Mouse (Mus musculus): ENCODE results near the gene Glrx. TPM values are rescaled to one million over a fixed set of nuclear protein-coding genes. Genes with fewer than 3 reads are reported as not detected.
A peak's percentile ranks its signal among the peaks of the same experiment; 100 is the strongest.
"Not testable (repeated sequence)": the region's sequence is repeated elsewhere in the genome, so short reads cannot be mapped to it uniquely, and the experiment has no call there.

The Glrx gene
- polyA plus RNA-seq, 1 experiment from 2014 or later = 131 TPM

DNA sequence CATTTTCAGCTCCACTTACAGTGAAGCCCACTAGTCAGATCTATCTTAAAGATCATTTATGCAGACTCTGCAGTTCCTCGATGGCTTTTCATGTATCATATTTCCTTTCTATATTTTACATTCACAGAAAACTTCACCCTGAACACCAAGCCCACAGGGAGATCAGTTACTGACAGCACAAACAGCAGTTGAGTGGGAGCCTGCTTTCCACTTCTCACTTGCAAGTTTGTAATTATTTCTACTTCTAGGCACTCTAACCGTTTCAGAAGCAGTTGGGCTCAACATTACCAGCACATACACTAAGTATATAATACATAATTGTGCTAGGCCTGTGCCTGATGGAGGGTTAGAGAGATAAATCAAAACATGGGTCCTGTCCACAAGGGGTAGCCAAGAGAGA lies 28.2 kb downstream of the Glrx start:
- Histone ChIP-seq H3K9ac (no peak overlapping the region), H3K4me3 (no peak overlapping the region), H3K27ac (no peak overlapping the region), H3K27me3 (no peaks in the 10 kb centered on the region), H3K4me1 (replicated peaks) (no peaks in the 10 kb centered on the region), H3K9me3 (replicated peaks) (no peaks in the 10 kb centered on the region), H3K36me3 (peaks cover 15% of the 10 kb centered on the region), H3K4me2 (no peak overlapping the region)
- 87% methylated on average over 2 of the region's 2 CpGs for WGBS
- ATAC-seq (replicated peaks; ENCODE audit: insufficient number of reproducible peaks, insufficient read depth, low FRiP score, low read depth) = no peak

GRCm38 (mm10) chr13:75874608-75875376 lies 35.1 kb downstream of the Glrx start:
- no peak for ATAC-seq (replicated peaks; ENCODE audit: insufficient number of reproducible peaks, insufficient read depth, low FRiP score, low read depth)
- 42% methylated on average over 4 of the region's 4 CpGs for WGBS

DNA sequence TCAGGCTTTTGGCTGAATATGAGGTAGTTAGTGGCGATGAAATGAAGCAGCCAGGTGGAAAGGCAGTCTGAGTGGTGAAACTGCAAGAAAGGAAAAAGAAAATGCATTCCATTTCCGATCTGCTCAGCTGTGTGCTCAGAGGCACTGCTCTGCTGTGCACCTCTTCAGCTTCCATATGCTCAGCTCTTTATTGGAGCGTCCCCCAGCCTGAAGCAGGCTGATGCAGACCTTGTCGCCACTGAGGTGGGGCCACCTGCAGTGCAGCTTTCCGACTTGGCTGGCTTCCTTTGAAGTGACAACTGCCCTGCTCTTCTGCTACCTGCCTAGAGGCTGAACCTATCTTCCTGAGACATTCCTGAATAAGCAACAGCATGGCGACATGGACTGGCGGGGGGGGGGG lies 36.5 kb downstream of the Glrx start:
- H3K27me3 ChIP-seq; H3K4me2 ChIP-seq; ATAC-seq (replicated peaks; ENCODE audit: insufficient number of reproducible peaks, insufficient read depth, low FRiP score, low read depth); H3K27ac ChIP-seq; H3K4me1 ChIP-seq (replicated peaks); H3K4me3 ChIP-seq; H3K9me3 ChIP-seq (replicated peaks); H3K9ac ChIP-seq: not testable (repeated sequence)
- WGBS = 83% methylated on average over 7 of the region's 7 CpGs
- H3K36me3 ChIP-seq = peaks cover 29% of the 10 kb centered on the region

More at GRCm38 (mm10) chr13:75874608-75875376, 35.1 kb downstream of the Glrx start:
- H3K27ac ChIP-seq = no peak overlapping the region
- no peak overlapping the region for H3K9ac ChIP-seq
- no peak overlapping the region for H3K4me2 ChIP-seq
- H3K36me3 ChIP-seq = peaks cover 34% of the 10 kb centered on the region
- no peaks in the 10 kb centered on the region for H3K27me3 ChIP-seq
- no peaks in the 10 kb centered on the region for H3K9me3 ChIP-seq (replicated peaks)
- no peak overlapping the region for H3K4me3 ChIP-seq
- H3K4me1 ChIP-seq (replicated peaks) = 0 out of 2 replicates have a peak, but pooled peaks cover 6% of the 10 kb centered on the region

- Histone ChIP-seq H3K36me3 (peaks cover 25% of the 10 kb centered on the region), H3K9me3 (replicated peaks) (no peaks in the 10 kb centered on the region), H3K27me3 (no peaks in the 10 kb centered on the region), H3K4me2 (no peak overlapping the region), H3K27ac (no peak overlapping the region), H3K4me3 (no peak overlapping the region), H3K4me1 (replicated peaks) (0 out of 2 replicates have a peak, but pooled peaks cover 6% of the 10 kb centered on the region), H3K9ac (no peak overlapping the region)
- ATAC-seq (replicated peaks; ENCODE audit: insufficient number of reproducible peaks, insufficient read depth, low FRiP score, low read depth) = no peak
- 80% methylated on average over 6 of the region's 6 CpGs for WGBS
Measured at GRCm38 (mm10) chr13:75876592-75876991, 36.9 kb downstream of the Glrx start.

DNA sequence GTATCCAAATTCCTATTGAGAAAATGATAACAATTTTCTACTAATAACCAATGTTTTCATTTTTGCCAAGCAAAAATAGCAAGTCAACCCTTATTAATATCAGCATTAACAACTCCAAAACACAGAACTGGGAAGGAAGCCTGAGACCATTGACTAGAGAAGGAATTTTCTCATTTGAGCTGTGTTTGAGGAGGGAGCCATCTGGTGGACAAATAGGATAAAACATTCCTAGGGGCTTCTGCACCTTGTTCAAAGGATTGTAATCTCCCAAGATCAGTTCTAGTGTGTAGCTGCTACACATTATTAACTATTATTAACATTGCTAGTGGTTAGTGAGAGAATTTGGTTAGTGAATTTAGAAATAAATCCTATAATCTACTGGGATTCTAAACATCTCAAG lies 38.2 kb downstream of the Glrx start:
- Histone ChIP-seq H3K27me3 (no peaks in the 10 kb centered on the region), H3K36me3 (peaks cover 20% of the 10 kb centered on the region), H3K4me2 (no peak overlapping the region), H3K4me1 (replicated peaks) (0 out of 2 replicates have a peak, but pooled peaks cover 6% of the 10 kb centered on the region), H3K4me3 (no peak overlapping the region), H3K9me3 (replicated peaks) (no peaks in the 10 kb centered on the region), H3K27ac (no peak overlapping the region), H3K9ac (no peak overlapping the region)
- ATAC-seq (replicated peaks; ENCODE audit: insufficient number of reproducible peaks, insufficient read depth, low FRiP score, low read depth) = no peak

DNA sequence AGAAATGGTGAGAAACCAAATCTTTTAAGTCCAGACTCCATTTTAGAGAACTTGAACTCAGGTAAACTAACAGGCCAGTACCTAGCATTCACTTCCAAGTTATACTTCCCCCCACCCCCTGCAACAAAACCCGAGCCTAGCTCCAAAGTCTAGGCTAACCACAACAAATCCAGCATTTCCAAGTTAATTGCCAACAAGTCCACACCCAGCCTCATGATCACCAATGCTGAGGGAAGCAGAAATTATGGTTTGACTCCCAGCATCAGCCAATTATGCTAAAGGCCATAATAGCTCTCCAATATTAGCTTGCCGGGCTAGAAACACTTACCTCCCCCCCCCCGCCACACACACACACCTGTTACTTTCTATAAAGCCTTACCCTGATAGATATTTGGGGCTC lies 40.1 kb downstream of the Glrx start:
- Histone ChIP-seq H3K9me3 (replicated peaks) (no peaks in the 10 kb centered on the region), H3K4me1 (replicated peaks) (0 out of 2 replicates have a peak, but pooled peaks cover 8% of the 10 kb centered on the region), H3K27me3 (no peaks in the 10 kb centered on the region), H3K4me3 (no peak overlapping the region), H3K4me2 (no peak overlapping the region), H3K9ac (no peak overlapping the region), H3K27ac (no peak overlapping the region), H3K36me3 (peaks cover 23% of the 10 kb centered on the region)
- no peak for ATAC-seq (replicated peaks; ENCODE audit: insufficient number of reproducible peaks, insufficient read depth, low FRiP score, low read depth)
- 86% methylated on average over 3 of the region's 3 CpGs for WGBS

GRCm38 (mm10) chr13:75880501-75880900 lies 40.8 kb downstream of the Glrx start:
- Histone ChIP-seq H3K9me3 (replicated peaks) (no peaks in the 10 kb centered on the region), H3K4me3 (no peak overlapping the region), H3K4me2 (no peak overlapping the region), H3K27me3 (no peaks in the 10 kb centered on the region), H3K9ac (no peak overlapping the region), H3K27ac (no peak overlapping the region), H3K4me1 (replicated peaks) (0 out of 2 replicates have a peak, but pooled peaks cover 4% of the 10 kb centered on the region), H3K36me3 (peaks cover 30% of the 10 kb centered on the region)
- no peak for ATAC-seq (replicated peaks; ENCODE audit: insufficient number of reproducible peaks, insufficient read depth, low FRiP score, low read depth)
- 84% methylated on average over 2 of the region's 2 CpGs for WGBS

- Histone ChIP-seq H3K36me3 (peaks cover 28% of the 10 kb centered on the region), H3K4me2 (no peak overlapping the region), H3K9ac (no peak overlapping the region), H3K27ac (peak overlapping the region; percentile 84), H3K4me3 (no peak overlapping the region), H3K27me3 (no peaks in the 10 kb centered on the region), H3K9me3 (replicated peaks) (0 out of 2 replicates have a peak, but pooled peaks cover 6% of the 10 kb centered on the region), H3K4me1 (replicated peaks) (0 out of 2 replicates have a peak, but pooled peaks cover 4% of the 10 kb centered on the region)
- ATAC-seq (replicated peaks; ENCODE audit: insufficient number of reproducible peaks, insufficient read depth, low FRiP score, low read depth) = peak; percentile 84; the same call in 1 of the 2 replicates
- 26% methylated on average over 3 of the region's 3 CpGs for WGBS
Measured at GRCm38 (mm10) chr13:75883792-75884191, 44.1 kb downstream of the Glrx start.

GRCm38 (mm10) chr13:75891868-75892267 lies 52.2 kb downstream of the Glrx start:
- no peaks in the 10 kb centered on the region for H3K9me3 ChIP-seq (replicated peaks)
- no peak overlapping the region for H3K9ac ChIP-seq
- H3K27ac ChIP-seq = no peak overlapping the region
- 89% methylated on average over 4 of the region's 4 CpGs for WGBS
- ATAC-seq (replicated peaks; ENCODE audit: insufficient number of reproducible peaks, insufficient read depth, low FRiP score, low read depth) = no peak
- no peak overlapping the region for H3K4me2 ChIP-seq
- H3K4me1 ChIP-seq (replicated peaks) = no peaks in the 10 kb centered on the region
- no peaks in the 10 kb centered on the region for H3K27me3 ChIP-seq
- peaks cover 31% of the 10 kb centered on the region for H3K36me3 ChIP-seq
- no peak overlapping the region for H3K4me3 ChIP-seq

GRCm38 (mm10) chr13:75892291-75892690 lies 52.6 kb downstream of the Glrx start:
- no peak for ATAC-seq (replicated peaks; ENCODE audit: insufficient number of reproducible peaks, insufficient read depth, low FRiP score, low read depth)
- Histone ChIP-seq H3K27ac (no peak overlapping the region), H3K9ac (no peak overlapping the region), H3K27me3 (no peaks in the 10 kb centered on the region), H3K4me3 (no peak overlapping the region), H3K36me3 (peaks cover 27% of the 10 kb centered on the region), H3K9me3 (replicated peaks) (no peaks in the 10 kb centered on the region), H3K4me2 (no peak overlapping the region), H3K4me1 (replicated peaks) (no peaks in the 10 kb centered on the region)
- WGBS = 62% methylated on average over 3 of the region's 3 CpGs

- Histone ChIP-seq H3K9me3 (replicated peaks) (no peaks in the 10 kb centered on the region), H3K9ac (no peak overlapping the region), H3K27me3 (no peaks in the 10 kb centered on the region), H3K36me3 (peaks cover 24% of the 10 kb centered on the region), H3K27ac (no peak overlapping the region), H3K4me3 (no peak overlapping the region), H3K4me2 (no peak overlapping the region), H3K4me1 (replicated peaks) (no peaks in the 10 kb centered on the region)
- WGBS = 61% methylated on average over 6 of the region's 6 CpGs
- ATAC-seq (replicated peaks; ENCODE audit: insufficient number of reproducible peaks, insufficient read depth, low FRiP score, low read depth) = no peak
Measured at GRCm38 (mm10) chr13:75892876-75893275, 53.2 kb downstream of the Glrx start.
